Mouse (Mus musculus) MN1 (cell line): ENCODE measurements around the gene Dcbld2.

Experiments
- DNase-seq: peaks from one replicate; pipeline ENCODE4 v3.0.0-alpha.2; 2016; ENCODE audit warnings: low spot score

Dcbld2 gene

DNA sequence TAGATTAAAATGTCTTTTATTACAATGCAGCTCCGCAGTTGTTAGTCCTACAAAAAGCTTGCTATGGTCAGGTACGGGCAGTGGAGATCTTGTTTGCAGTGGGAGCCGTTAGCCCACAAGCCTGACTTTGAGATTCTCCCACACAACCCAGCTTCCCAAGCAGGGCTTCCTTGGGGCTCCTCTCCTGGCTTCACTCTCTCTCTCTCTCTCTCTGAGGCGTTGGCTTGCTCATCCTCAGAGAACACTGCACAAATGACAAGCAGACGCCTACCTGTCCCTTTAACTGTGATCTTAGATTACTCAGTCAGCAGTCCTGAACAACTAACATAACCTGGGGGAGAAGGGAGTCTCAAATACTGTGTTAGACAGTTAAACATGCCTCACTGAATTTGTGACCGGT, 79.6 kb downstream of the Dcbld2 start:
- no peak for DNase-seq

- DNase-seq: no peak
These were observed 88.5 kb downstream of the Dcbld2 start for GRCm38 (mm10) chr16:58496791-58497190.

DNA sequence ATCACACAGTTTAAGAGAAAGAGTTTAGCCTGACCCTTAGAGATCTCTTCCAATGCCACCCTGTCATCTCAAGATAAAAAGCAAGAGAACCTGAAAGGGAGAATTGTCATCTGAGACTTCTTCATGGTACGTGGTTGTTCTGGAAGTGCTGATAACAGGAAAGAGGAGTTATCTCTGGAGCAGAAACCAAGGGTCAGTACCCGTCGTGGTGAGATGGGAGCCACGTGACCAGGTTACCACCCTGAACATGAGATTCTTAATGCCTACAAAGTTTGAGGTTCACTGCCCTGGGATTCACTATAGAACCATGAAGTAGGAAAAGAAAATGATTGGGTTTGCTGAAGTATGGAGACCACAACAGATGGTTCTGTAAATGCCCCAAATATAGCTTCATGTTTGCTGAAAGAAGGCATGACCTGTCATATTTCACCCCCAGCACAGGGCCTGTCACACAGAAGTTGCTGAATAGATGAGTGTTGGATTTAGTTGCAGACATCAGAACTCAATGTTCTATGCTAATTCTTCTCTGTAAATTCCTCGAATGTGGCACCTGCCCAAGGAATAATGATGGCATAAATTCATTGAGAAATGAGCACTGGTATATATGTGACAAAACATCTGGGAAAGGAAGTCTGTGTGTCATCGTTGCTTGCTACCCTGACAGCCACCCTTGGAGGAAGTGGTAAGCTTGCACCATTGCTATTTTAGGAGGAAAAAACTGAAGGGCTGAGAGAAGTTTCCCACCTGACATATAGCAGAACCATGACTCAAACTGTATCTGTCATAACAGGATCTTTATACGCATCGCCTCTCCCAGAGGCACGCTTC, 89.9 kb downstream of the Dcbld2 start:
- no peak for DNase-seq

DNA sequence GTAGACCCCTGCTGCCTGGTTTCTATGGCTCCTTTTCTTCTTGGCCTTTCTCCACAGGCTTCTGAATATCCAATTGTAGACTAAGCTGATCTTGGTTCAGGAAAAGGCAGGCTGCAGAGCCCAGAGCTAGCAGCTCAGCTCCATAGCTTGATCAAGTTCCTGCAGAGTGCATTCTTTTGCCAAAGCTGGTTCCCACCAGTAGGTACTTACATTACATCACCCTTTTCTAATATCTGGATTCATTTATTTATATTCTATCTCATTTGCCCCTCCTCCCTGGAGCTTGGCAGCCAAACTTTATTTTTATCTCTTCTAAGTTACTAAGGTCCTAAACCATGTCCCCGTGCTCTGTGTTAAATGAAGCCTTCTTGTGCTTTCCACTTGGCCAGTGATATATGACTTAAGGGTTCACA, 90.9 kb downstream of the Dcbld2 start:
- DNase-seq: no peak

GRCm38 (mm10) chr16:58499650-58500049, 91.4 kb downstream of the Dcbld2 start:
- no peak for DNase-seq

- DNase-seq: no peak
These were observed 93.6 kb downstream of the Dcbld2 start for GRCm38 (mm10) chr16:58501760-58502301.

DNA sequence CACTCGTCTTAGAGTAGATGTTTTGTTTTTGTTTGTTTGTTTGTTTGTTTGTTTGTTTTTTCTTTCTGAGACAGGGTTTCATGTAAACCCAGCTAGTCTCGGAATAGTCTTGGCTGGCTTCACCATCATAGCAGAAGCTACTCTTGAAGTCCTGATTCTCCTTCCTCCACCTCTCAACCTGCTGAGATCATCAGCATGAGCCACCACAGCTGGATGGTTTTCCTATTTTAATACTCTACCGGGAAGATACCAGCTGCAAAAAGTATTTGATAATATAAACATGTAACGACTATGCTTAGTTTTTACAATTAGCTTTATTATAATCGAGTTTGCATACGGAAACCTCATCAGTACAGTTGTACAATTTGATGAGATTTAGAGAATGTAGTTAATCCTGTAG, 94.3 kb downstream of the Dcbld2 start:
- DNase-seq: no peak

- DNase-seq: no peak
These were observed 96.7 kb downstream of the Dcbld2 start for GRCm38 (mm10) chr16:58504945-58505344.

DNA sequence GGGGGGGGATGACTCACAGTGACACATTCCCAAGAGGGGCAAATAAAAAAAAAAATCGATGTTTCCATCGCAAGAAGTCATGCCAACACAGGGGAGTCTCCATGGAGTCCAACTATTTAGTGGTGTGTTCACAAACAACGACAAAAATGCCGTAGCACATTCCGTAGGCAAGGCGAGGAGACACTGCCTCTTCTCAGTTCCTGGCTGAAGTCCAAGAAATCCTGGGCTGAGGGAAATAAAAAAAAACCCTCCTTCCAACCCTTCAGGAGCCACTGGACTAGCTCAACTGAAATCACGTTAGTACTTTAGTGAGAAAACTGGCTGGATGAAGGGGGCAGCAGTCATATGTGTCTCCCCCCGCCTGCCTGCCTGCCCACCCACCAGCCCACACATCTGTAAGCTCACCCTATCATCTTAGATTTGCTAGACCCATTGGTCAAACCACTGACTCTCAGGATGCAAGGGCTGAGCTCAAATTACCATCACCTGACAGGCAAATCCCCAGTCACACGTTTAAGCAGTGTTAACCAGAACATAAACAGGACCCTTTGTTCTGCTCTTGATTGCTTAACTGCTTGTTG, 104.0 kb downstream of the Dcbld2 start:
- DNase-seq: peak; percentile 49

DNA sequence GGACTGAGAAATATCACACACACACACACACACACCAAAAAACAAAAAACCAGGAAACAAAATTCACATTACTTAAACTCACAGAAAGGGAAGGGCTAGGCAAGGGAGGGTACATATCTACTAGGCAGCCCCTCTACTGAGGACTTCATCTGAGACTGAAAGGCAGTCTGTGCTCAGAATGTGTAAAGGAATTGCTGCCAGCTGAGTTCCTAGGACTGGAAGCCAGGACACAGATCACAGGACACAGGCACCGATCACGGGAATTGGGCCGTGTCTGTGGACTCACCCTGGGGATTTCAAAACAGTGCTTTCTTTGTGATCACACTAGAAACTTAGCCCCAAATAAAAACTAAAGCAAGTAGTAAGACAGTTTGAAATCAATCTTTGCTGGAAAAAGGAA, 104.6 kb downstream of the Dcbld2 start:
- DNase-seq: peak; percentile 17

GRCm38 (mm10) chr16:58513755-58514154, 105.5 kb downstream of the Dcbld2 start:
- DNase-seq: peak; percentile 31

GRCm38 (mm10) chr16:58514565-58514964, 106.3 kb downstream of the Dcbld2 start:
- peak; percentile 50 for DNase-seq

GRCm38 (mm10) chr16:58516161-58516560, 107.9 kb downstream of the Dcbld2 start:
- no peak for DNase-seq

- DNase-seq: no peak
These were observed 108.9 kb downstream of the Dcbld2 start for GRCm38 (mm10) chr16:58516960-58517798.
